Mouse (Mus musculus) mesoderm, embryonic 11.5 days (tissue): ENCODE data around the gene Otub2.
"Not testable (repeated sequence)": the region's sequence is repeated elsewhere in the genome, so short reads cannot be mapped to it uniquely, and the experiment has no call there.

Experiments
- DNase-seq: peaks from one replicate; pipeline ENCODE4 v3.0.0-alpha.2; 2012; ENCODE audit warnings: low read depth, low spot score

The Otub2 gene

DNA sequence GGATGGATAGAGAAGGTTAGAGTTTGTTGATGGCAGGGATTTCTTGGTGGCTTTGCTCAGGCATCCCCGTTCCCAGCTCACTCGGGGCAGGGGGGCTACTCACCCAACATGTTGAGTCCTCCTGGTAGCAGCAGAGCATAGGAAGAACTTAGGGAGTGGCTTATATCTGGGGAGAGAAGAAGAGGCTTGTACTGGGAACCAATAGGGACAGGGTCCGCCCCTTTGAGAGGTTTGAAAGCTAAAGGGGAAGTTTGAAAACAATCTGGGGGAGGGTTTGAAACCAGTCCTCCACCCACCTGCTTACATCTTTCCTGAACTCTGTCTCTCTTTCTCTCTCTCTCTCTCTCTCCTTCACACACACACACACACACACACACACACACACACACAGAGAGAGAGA is 55.0 kb downstream of the Otub2 start, which contains the start of gene Ifi27l2a:
TSS of gene Ifi27l2a (minus strand) at position 157 of the 400 bp plus-strand sequence.
- no peak for DNase-seq

DNA sequence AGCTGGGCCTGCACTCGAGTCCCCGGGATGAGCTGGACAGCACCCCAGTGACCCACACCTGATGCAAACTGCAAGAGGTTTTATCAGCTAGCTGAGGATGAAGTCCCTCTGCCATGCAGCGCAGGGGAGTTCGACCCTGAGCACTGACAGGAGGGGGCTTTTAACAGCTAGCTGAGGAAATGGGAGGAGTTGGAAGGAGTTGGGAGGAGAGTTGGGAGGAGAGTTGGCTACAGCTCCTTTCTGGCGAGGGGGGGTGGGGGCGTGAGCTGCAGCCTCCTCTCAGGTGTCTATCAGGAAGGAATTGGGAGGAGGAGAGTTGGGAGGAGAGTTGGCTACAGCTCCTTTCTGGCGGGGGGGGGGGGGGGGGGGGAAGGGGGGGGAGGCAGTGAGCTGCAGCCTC is 55.8 kb downstream of the Otub2 start:
- not testable (repeated sequence) for DNase-seq

DNA sequence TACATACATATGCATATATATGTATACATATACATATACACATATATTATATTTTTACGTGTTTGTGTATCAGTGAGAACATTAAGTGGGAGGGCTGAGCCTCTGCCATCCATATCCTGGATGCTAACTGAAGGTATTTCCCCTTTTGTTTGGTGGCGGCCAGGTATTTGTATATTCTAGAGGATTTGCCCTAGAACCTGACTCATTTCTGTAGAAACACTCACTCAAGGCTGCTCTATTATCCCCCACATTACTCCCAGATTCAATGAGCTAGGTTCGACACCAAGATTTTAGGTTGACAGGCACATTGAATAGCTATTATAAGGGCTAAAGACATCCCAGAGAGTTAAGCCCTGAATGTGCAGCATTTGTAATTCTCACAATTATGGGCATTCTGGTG is 56.6 kb downstream of the Otub2 start:
- no peak for DNase-seq

- DNase-seq = no peak
Observed at GRCm38 (mm10) chr12:103453361-103453760, 64.9 kb downstream of the Otub2 start.
